Mouse (Mus musculus) kidney, embryonic 15.5 days (tissue): Measurements from ENCODE around the gene H2-K1. TPM values are rescaled to one million over a fixed set of nuclear protein-coding genes. Genes with fewer than 3 reads are reported as not detected.
A peak's percentile ranks its signal among the peaks of the same experiment; 100 is the strongest.

ENCODE experiments used
- ATAC-seq: fragments of 200-750 bp; cut with Nextera tagmentation; replicated peaks from 2 replicates; pipeline ENCODE4 v1.8.0; 2017; ENCODE audit warnings: moderate TSS enrichment; ENCODE audit not compliant: low FRiP score
- H3K27ac ChIP-seq: fragments of 300-500 bp; sonication (generic); 2 replicates; pipeline ENCODE4 v1.5.1; 2015; ENCODE audit warnings: mild to moderate bottlenecking, inconsistent platforms
- H3K27me3 ChIP-seq: fragments of 300-500 bp; sonication (generic); 2 replicates; pipeline ENCODE4 v1.6.1; 2015; ENCODE audit warnings: inconsistent platforms
- H3K36me3 ChIP-seq: fragments of 300-500 bp; sonication (generic); 2 replicates; pipeline ENCODE4 v1.6.1; 2015; ENCODE audit warnings: inconsistent platforms
- H3K4me1 ChIP-seq: fragments of 300-500 bp; sonication (generic); 2 replicates; pipeline ENCODE4 v1.6.1; 2015; ENCODE audit warnings: inconsistent platforms
- H3K4me2 ChIP-seq: fragments of 300-500 bp; sonication (generic); 2 replicates; pipeline ENCODE4 v1.6.1; 2015; ENCODE audit warnings: moderate library complexity, mild to moderate bottlenecking, inconsistent platforms
- H3K4me3 ChIP-seq: fragments of 300-500 bp; sonication (generic); replicated peaks from 2 replicates; pipeline ENCODE4 v1.5.1; 2015; ENCODE audit warnings: mild to moderate bottlenecking, inconsistent platforms
- H3K9ac ChIP-seq: fragments of 300-500 bp; sonication (generic); 2 replicates; pipeline ENCODE4 v1.6.1; 2015; ENCODE audit warnings: mild to moderate bottlenecking, inconsistent platforms
- H3K9me3 ChIP-seq: fragments of 300-500 bp; sonication (generic); replicated peaks from 2 replicates; pipeline ENCODE4 v1.6.1; 2016; ENCODE audit warnings: inconsistent platforms
- WGBS: fragments of 180-500 bp; shearing (Covaris S2); methylation state at CpG from one replicate; pipeline ENCODE4 v1.1.7; 2015; ENCODE audit warnings: mixed read lengths; 5-methylcytosine and 5-hydroxymethylcytosine counted together
- polyA plus RNA-seq: library from polyadenylated mRNA; unstranded; fragments of >200 nt; fragmentation: Nextera tagmentation; extraction: Ambion mirVana; gene quantifications from 2 replicates; pipeline ENCODE4 v1.2.1, GENCODE M21; 2015

The H2-K1 gene
- polyA plus RNA-seq, 1 experiment from 2014 or later, result 27.2 TPM

GRCm38 (mm10) chr17:34032806-34033205 lies 32.7 kb upstream of the H2-K1 start:
- peak overlapping the region; percentile 75 for H3K4me3 ChIP-seq
- peak overlapping the region; percentile 92 for H3K9ac ChIP-seq
- ATAC-seq, result no peak
- peak overlapping the region; percentile 99; the same call in 1 of the 2 replicates for H3K27ac ChIP-seq
- peak overlapping the region; percentile 74 for H3K4me2 ChIP-seq
- H3K36me3 ChIP-seq, result peaks cover 60% of the 10 kb centered on the region
- H3K9me3 ChIP-seq, result no peaks in the 10 kb centered on the region
- peaks cover 42% of the 10 kb centered on the region for H3K4me1 ChIP-seq
- 43% methylated on average over 9 of the region's 9 CpGs for WGBS
- peaks cover 6% of the 10 kb centered on the region; the same call in 1 of the 2 replicates for H3K27me3 ChIP-seq

- under 1% methylated on average over 36 of the region's 48 CpGs for WGBS
- no peaks in the 10 kb centered on the region for H3K9me3 ChIP-seq
- peaks cover 46% of the 10 kb centered on the region for H3K4me1 ChIP-seq
- no peaks in the 10 kb centered on the region for H3K27me3 ChIP-seq
- H3K36me3 ChIP-seq, result peaks cover 54% of the 10 kb centered on the region
- peak overlapping the region; percentile 92 for H3K9ac ChIP-seq
- H3K4me3 ChIP-seq, result peak overlapping the region; percentile 75
- H3K4me2 ChIP-seq, result peak overlapping the region; percentile 74
- peak overlapping the region; percentile 99 for H3K27ac ChIP-seq
- 0 out of 2 replicates have a peak, but pooled peaks have one; percentile 3 for ATAC-seq
Observed at GRCm38 (mm10) chr17:34032174-34032632, 32.1 kb upstream of the H2-K1 start.

- peaks cover 48% of the 10 kb centered on the region for H3K36me3 ChIP-seq
- H3K9ac ChIP-seq, result peak within 1 kb of the TSS; percentile 92
- peak within 1 kb of the TSS; percentile 75 for H3K4me3 ChIP-seq
- under 1% methylated on average over 88 of the region's 88 CpGs for WGBS
- peak; percentile 78 for ATAC-seq
- no peaks in the 10 kb centered on the region for H3K27me3 ChIP-seq
- H3K9me3 ChIP-seq, result no peaks in the 10 kb centered on the region
- peak within 1 kb of the TSS; percentile 81 for H3K4me2 ChIP-seq
- H3K27ac ChIP-seq, result peak within 1 kb of the TSS; percentile 99
- H3K4me1 ChIP-seq, result peaks cover 52% of the 10 kb centered on the region
Observed at GRCm38 (mm10) chr17:34031465-34032173, 31.5 kb upstream of the H2-K1 start, which contains the start of the genes Slc39a7 and Rxrb. TSS of gene Slc39a7 (minus strand) at chr17:34031682. TSS of gene Rxrb (plus strand) at chr17:34031812.

- H3K36me3 ChIP-seq, result peaks cover 41% of the 10 kb centered on the region
- WGBS, result 4% methylated on average over 20 of the region's 20 CpGs
- H3K9ac ChIP-seq, result peak overlapping the region; percentile 92
- no peaks in the 10 kb centered on the region for H3K9me3 ChIP-seq
- H3K4me1 ChIP-seq, result peaks cover 59% of the 10 kb centered on the region
- H3K27me3 ChIP-seq, result no peaks in the 10 kb centered on the region
- peak overlapping the region; percentile 81 for H3K4me2 ChIP-seq
- peak; percentile 2; the same call in 1 of the 2 replicates for ATAC-seq
- H3K27ac ChIP-seq, result peak overlapping the region; percentile 99
- H3K4me3 ChIP-seq, result peak overlapping the region; percentile 75
Observed at GRCm38 (mm10) chr17:34030861-34031326, 30.7 kb upstream of the H2-K1 start.

- Histone ChIP-seq H3K9me3 (no peaks in the 10 kb centered on the region), H3K4me2 (peak overlapping the region; percentile 81), H3K4me1 (peaks cover 68% of the 10 kb centered on the region), H3K36me3 (peaks cover 33% of the 10 kb centered on the region), H3K9ac (peak overlapping the region; percentile 92), H3K27ac (peak overlapping the region; percentile 99), H3K4me3 (peak overlapping the region; percentile 75), H3K27me3 (no peaks in the 10 kb centered on the region)
- ATAC-seq, result no peak
- WGBS, result 64% methylated on average over 21 of the region's 21 CpGs
Observed at GRCm38 (mm10) chr17:34029890-34030595, 29.9 kb upstream of the H2-K1 start.

GRCm38 (mm10) chr17:34029150-34029889 lies 29.2 kb upstream of the H2-K1 start:
- Histone ChIP-seq H3K4me2 (peak overlapping the region; percentile 81), H3K27ac (peak overlapping the region; percentile 99), H3K9me3 (no peaks in the 10 kb centered on the region), H3K4me3 (peak overlapping the region; percentile 75), H3K4me1 (peaks cover 70% of the 10 kb centered on the region), H3K27me3 (no peaks in the 10 kb centered on the region), H3K9ac (peak overlapping the region; percentile 92; the same call in 1 of the 2 replicates), H3K36me3 (peaks cover 28% of the 10 kb centered on the region)
- 88% methylated on average over 18 of the region's 18 CpGs for WGBS
- ATAC-seq, result no peak

GRCm38 (mm10) chr17:34028501-34029149 lies 28.5 kb upstream of the H2-K1 start:
- Histone ChIP-seq H3K9ac (no peak overlapping the region), H3K4me2 (peak overlapping the region; percentile 94), H3K27me3 (no peaks in the 10 kb centered on the region), H3K4me1 (peaks cover 74% of the 10 kb centered on the region), H3K4me3 (peak overlapping the region; percentile 90), H3K27ac (peak overlapping the region; percentile 86), H3K9me3 (no peaks in the 10 kb centered on the region), H3K36me3 (peaks cover 23% of the 10 kb centered on the region)
- WGBS, result 76% methylated on average over 17 of the region's 17 CpGs
- ATAC-seq, result no peak

- ATAC-seq, result peak; percentile 80
- H3K4me1 ChIP-seq, result peaks cover 66% of the 10 kb centered on the region
- peak within 1 kb of the TSS; percentile 86 for H3K27ac ChIP-seq
- WGBS, result under 1% methylated on average over 49 of the region's 49 CpGs
- no peaks in the 10 kb centered on the region for H3K9me3 ChIP-seq
- peak within 1 kb of the TSS; percentile 77 for H3K9ac ChIP-seq
- H3K27me3 ChIP-seq, result no peaks in the 10 kb centered on the region
- H3K4me2 ChIP-seq, result peak within 1 kb of the TSS; percentile 94
- H3K36me3 ChIP-seq, result peaks cover 28% of the 10 kb centered on the region
- H3K4me3 ChIP-seq, result peak within 1 kb of the TSS; percentile 90
Observed at GRCm38 (mm10) chr17:34027656-34028223, 27.6 kb upstream of the H2-K1 start, which contains the start of gene H2-Ke6. TSS of gene H2-Ke6 (minus strand) at chr17:34028060.

GRCm38 (mm10) chr17:34026917-34027655 lies 26.9 kb upstream of the H2-K1 start:
- peak overlapping the region; percentile 77 for H3K9ac ChIP-seq
- peaks cover 35% of the 10 kb centered on the region for H3K36me3 ChIP-seq
- peak overlapping the region; percentile 90 for H3K4me3 ChIP-seq
- H3K27me3 ChIP-seq, result no peaks in the 10 kb centered on the region
- H3K27ac ChIP-seq, result peak overlapping the region; percentile 86
- no peaks in the 10 kb centered on the region for H3K9me3 ChIP-seq
- peaks cover 63% of the 10 kb centered on the region for H3K4me1 ChIP-seq
- whole genome bisulfite sequencing, result 7% methylated on average over 36 of the region's 36 CpGs
- H3K4me2 ChIP-seq, result peak overlapping the region; percentile 94
- ATAC-seq, result no peak; the same call in 1 of the 2 replicates

GRCm38 (mm10) chr17:34026221-34026620 lies 26.1 kb upstream of the H2-K1 start:
- H3K4me2 ChIP-seq, result peak overlapping the region; percentile 94
- H3K36me3 ChIP-seq, result peaks cover 43% of the 10 kb centered on the region
- no peak overlapping the region for H3K27ac ChIP-seq
- H3K9me3 ChIP-seq, result no peaks in the 10 kb centered on the region
- H3K27me3 ChIP-seq, result no peaks in the 10 kb centered on the region
- H3K4me1 ChIP-seq, result peaks cover 63% of the 10 kb centered on the region
- peak overlapping the region; percentile 90 for H3K4me3 ChIP-seq
- 24% methylated on average over 2 of the region's 2 CpGs for WGBS
- no peak for ATAC-seq
- H3K9ac ChIP-seq, result no peak overlapping the region
